Mouse (Mus musculus) c-Kit-positive CD71-positive TER-119-negative erythroid progenitor cells, embryonic 14.5 days (primary cell): ENCODE measurements around the gene Trhr2.

Experiments
- DNase-seq: peaks from one replicate; pipeline ENCODE4 v3.0.0-alpha.2; 2013; ENCODE audit warnings: low read depth

Trhr2 gene

GRCm38 (mm10) chr8:122360696-122361416 is at the start of gene Trhr2:
Trhr2 (minus strand) TSS chr8:122360746.
- no peak for DNase-seq

GRCm38 (mm10) chr8:122407678-122408077 is 47.1 kb upstream of the Trhr2 start:
- no peak for DNase-seq

- DNase-seq, result no peak
These were observed 44.7 kb upstream of the Trhr2 start for GRCm38 (mm10) chr8:122405146-122405805.

DNA sequence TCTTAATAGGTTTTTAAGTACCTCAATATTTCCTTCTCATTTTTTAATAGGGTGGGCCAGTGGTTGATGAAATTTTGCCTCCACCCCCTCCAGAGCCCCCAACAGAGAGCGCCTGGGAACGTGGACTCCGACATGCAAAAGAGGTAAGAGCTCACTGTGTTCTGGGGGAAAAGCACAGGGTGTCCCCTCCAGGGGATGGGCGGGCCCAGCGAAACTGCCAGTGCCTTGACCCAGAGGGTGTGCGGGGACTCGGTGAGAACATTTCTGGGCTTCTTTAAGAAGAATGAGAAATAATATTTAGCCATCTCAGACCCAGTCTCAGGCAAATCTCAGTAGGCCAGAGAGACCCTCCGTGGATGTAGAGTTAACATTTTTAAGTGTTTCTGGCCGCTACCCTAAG is 37.6 kb upstream of the Trhr2 start:
- no peak for DNase-seq

DNA sequence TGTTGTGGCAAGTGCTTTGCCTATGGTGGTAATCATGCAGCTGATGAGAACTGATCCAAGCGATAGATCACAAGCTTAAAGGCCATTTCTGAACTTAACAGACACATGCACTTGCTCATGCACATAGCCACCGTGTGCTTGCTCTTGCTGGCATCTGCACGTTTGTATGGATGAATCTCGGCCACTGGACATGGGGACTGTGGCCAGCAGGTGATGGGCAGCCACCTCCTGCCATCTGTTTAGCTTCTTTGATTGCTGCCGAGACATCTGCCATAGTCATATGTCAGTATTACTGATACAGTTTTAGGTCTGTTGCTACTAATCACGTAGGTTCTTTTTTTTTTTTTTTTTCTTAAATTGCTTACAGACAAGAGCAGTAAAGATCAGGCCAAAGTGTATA is 34.7 kb upstream of the Trhr2 start:
- no peak for DNase-seq

DNA sequence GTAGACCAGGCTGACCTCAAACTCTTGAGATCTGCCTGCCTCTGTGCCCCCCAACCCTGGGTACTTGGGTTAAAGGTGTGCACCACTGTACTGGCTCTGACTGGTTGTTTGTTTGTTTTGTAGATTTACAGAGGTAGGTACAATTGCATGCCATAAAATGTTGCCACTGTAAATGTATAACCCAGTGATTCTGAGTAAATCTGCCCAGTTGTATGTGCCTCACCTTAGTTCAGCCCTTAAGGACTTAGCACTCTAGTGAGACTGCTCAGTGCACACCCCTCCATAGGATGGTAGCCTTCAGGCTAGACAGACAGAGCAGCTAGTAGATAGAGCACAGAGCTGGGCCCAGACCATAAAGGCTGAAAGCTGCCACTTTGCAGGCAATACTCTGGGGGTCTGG is 33.2 kb upstream of the Trhr2 start:
- no peak for DNase-seq

DNA sequence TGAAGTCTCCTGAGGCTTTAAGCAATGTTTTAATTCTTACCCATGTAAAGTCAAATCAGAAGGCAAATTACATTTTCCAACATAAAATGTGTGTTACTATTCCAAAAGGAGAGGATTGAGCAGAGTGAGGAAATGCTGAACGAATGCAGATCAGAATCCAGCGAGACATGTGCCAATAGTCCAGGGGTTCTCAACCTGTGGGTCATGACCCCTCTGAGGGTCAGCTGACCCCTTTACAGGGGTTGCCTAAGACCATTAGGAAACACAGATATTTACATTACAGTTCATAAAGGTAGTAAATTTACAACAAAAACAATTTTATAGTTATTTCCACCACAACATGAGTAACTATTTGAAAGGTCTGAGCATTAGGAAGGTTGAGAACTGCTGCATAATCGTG is 30.2 kb upstream of the Trhr2 start:
- DNase-seq, result no peak

DNA sequence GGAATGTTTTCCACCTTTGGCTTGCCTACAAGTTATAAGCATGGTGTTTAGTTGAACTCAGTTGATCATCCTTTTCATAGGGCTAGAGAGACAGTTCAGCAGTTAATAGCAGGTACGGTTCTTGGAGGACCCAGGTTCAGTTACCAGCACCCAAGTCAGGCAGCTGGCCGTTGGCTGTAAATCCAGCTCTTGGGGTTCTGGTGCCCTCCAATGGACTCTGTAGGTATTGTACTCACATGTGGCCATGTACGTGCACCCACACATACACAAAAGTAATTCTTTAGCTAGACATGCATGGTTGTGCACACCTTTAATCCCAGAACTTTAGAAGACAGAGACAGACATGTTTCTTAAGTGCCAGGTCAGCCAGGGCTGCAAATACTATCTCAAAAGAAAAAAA is 28.8 kb upstream of the Trhr2 start:
- DNase-seq, result no peak

DNA sequence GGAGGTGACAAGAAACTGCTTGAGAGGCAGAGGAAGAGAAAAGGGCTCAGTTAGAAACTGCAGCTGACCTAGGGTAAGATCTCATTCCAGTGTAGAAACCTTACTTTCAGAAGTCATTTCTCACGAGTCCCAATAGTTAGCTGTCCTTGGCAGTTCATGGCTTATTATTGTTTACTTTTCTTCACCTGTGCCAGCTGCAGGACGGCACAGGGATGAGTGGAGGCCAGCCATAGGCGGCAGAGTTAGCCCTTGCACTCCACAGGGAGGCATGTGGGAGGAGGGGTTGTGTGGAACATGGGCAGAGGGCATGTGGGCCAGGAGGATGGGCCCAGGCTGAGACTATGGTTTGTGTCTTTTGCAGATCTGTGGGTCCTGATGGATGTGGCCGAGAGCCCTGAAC is 22.5 kb upstream of the Trhr2 start:
- DNase-seq, result no peak

GRCm38 (mm10) chr8:122376365-122377231 is 16.1 kb upstream of the Trhr2 start, which contains the start of gene Zc3h18:
Zc3h18 (plus strand) TSS chr8:122376609.
- peak; percentile 97 for DNase-seq

GRCm38 (mm10) chr8:122375751-122376364 is 15.3 kb upstream of the Trhr2 start:
- DNase-seq, result no peak

GRCm38 (mm10) chr8:122375320-122375719 is 14.8 kb upstream of the Trhr2 start:
- no peak for DNase-seq

DNA sequence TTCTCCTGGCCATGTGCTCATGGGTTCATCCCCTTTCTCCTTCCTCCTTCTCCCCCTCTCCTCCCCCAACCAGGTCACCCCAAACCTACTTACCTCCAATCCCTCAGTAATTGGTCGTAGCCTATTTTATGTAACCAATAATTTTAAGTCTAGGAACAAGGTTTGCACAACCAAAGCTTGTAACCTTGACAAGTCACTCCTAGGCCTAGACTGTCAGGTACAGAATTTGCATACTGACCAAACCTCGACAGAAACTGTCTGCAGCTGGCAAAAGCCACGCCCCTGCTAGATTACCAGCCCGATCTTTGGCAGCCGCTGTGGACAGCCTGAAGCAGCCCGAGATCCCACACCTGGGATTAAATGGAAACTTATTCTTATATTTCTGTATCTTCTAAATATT is 11.2 kb upstream of the Trhr2 start:
- DNase-seq, result no peak

DNA sequence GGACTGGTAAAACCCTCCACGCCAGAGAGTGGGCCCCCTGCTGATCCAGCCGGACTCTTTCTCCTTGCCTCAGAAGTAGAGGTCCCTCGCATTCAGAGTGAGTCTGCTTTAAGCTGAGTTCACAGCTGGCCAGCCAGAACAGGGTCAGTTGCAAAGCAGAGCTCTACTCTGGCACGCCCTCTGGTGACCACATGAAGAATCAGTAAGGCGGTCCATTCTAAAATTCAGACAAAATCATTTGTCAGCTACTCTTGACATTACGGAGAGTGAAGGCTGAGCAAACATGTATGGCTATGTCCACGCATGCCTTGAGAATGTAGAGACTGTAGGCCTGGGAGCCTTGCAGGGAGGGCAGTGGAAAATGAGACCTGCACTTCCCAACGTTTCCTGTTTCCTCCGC is 9.1 kb upstream of the Trhr2 start:
- peak; percentile 46 for DNase-seq

DNA sequence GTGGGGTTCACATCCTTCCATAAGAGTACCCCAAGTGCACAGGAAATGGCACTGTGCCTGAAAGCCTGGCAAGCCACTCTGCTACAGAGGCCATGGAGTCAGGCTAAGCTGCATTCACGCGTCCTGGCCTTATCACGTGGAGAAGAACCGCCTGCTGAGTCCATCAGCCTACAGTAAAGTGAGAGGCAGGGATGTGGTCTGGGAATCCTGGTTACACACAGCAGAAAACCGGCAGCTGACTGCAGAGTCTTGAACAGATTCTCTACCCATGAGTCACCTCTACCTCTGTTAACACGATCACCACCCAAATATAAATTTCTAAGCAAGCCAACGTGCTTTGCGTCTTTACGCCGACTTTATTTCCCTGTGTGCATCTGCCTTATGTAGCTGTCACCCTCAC is 7.9 kb upstream of the Trhr2 start:
- DNase-seq, result no peak

- DNase-seq, result no peak
These were observed 2.4 kb upstream of the Trhr2 start for GRCm38 (mm10) chr8:122362967-122363366.

GRCm38 (mm10) chr8:122362271-122362670 is 1.7 kb upstream of the Trhr2 start:
- no peak for DNase-seq

- DNase-seq, result no peak
These were observed 1.3 kb downstream of the Trhr2 start for GRCm38 (mm10) chr8:122359111-122359775.

DNA sequence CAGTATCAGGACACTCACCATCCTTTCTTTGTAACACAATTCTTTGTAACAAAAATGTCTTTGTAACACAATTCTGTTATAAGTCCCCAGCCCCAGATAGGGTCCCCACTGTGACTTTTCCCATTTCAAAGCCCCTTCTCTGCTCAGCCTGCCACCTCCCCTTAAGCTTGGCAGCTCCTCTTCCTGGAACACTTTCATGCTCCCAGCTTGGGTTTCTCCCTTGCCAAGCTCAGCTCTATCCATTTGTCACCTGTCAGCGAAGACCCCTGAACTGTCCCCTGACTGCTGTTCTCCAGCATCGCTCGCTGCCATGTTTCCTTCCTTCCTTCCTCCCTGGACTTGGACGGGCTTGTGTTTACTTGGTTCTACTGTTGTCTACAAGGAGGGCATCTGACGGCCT is 2.9 kb downstream of the Trhr2 start:
- no peak for DNase-seq

- DNase-seq, result no peak
These were observed 3.3 kb downstream of the Trhr2 start for GRCm38 (mm10) chr8:122357202-122357601.

DNA sequence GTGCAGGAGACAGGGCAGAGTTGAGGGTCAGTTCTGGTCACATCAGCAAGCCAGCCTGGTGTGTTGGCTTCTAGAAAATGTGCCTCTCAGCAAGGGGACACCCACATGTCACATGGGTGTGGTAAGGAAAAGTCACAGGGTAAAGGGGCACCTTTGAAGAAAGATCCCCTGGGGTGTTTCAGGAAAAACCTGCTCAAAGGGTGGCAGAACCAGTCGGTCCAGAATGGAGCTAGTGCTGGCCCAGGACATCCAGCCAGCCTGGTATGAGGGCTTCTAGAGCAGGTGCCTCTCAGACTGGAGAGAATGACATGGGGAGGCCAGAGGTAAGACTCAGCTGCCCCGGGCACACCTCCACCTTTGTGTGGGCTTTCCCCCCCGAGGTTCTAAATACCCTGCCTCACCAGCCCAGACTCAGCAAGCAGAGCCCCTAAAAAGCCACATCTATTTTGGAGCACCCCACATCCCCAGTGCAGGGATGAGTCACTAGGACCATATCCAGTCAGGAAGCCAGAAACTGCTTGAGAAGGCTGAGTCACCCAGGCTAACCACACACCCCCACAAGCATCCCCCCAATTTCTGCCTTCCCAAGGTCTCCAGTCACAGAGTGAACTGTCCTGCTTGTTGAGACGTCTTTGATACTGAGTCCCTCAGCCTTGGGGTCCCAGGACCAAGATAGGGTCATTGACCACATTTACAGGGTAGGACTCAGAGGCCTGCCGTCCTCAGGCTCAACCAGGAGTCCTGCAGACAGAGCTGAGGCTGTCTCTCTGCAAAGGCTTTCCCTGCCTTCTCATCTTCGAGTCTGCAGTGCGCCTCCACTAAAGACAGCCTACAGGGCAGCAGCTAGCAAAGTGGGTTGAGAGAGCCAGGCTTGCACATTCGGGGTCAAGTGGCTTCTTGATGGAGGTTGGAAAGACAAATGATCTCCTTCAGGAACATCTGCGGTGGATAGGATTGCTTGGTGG is 4.6 kb downstream of the Trhr2 start:
- DNase-seq, result no peak
